In the genomic region with DNA sequence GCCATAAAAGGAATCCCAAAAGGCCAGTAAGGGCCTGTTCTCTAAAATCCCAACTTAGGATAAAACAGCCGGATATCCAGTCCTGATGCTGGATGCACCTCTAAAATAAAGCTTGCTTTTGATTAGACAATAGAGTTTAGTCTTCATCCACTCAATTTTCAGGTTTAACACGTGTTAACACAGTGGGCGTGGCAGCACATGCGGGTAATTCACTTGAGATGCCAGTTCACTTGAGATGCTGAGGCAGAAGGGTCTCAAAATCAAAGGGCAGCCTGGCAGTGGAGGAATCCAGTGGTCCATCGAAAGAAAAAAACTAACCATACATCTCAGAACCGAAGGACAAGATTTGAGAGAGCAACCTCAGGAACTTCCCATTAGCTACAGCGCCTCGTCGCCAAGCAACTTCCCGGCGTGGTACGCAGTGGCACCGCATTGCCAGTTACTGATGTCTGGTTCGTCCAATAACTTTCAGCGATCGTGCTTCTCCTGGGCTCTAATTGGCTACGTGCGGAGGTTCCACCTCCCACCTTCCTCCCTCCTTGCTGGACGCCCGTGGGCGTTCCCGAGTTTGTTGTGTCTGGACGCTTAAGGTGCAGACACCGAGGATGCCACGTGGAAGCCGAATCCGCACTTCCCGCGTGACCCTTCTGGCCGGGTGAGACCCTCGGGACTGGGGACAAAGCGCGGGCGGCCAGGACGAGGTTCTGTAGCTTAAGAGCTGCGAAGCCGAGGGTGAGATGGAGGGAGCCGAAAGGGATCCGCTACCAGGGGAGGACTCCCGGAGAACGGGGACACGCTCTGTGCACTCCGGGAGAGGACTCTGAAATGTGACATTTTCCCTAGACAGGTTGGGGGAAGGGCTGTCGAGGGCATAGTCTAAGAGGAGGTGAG, we compare ENCODE assay signal across 8 mouse cellular contexts. TPM values are rescaled to one million over a fixed set of nuclear protein-coding genes. Genes with fewer than 3 reads are reported as not detected.
DNase-seq lines count a peak whose midpoint lies in the region; ATAC-seq and TF ChIP-seq lines count a peak whose summit lies in the region.

A gene (plus strand): TSS at position 526 of the 891 bp plus-strand sequence.

- H3K36me3 ChIP-seq in hindbrain, postnatal 0 days (ENCODE audit: insufficient read depth, low read length) = no peaks in the 10 kb centered on the region

- intact Hi-C loops in gastrocnemius, adult 2 months (cut with DNase I) = loop anchor here (5.0 kb wide), 1 partner anchor 42 kb away; no protein-coding TSS in a partner anchor
- intact Hi-C loops in left cerebral cortex, adult 2 months (cut with DNase I) = no loop called here

- DNase-seq in ZHBTc4 (ENCODE audit: low read depth, low spot score) = peak; percentile 98
- DNase-seq in gastrocnemius, adult 2 months = peak; percentile 89
- DNase-seq in hindbrain, postnatal 0 days (ENCODE audit: low spot score) = peak; percentile 96
- peak; percentile 82 to 89 for DNase-seq in left cerebral cortex, adult 2 months (ENCODE audit: extremely low spot score in 1 of 2, low spot score in 2 of 2)
- peak; percentile 91 to 93 for DNase-seq in right cerebral cortex, adult 2 months (ENCODE audit: low spot score in 2 of 2)
- DNase-seq in urinary bladder, postnatal 14 days (ENCODE audit: low spot score) = peak; percentile 87

- H3K4me3 ChIP-seq in gastrocnemius, adult 2 months = peak within 1 kb of the TSS; percentile 87
- peak within 1 kb of the TSS; percentile 72 for H3K4me3 ChIP-seq in hindbrain, postnatal 0 days (ENCODE audit: low read length)
- H3K4me3 ChIP-seq in left cerebral cortex, adult 2 months = peak within 1 kb of the TSS; percentile 77

- peak; percentile 100 for ATAC-seq in common myeloid progenitor, adult 5-6 weeks (replicated peaks; ENCODE audit: low read depth, poor library complexity, severe bottlenecking)
- ATAC-seq in hindbrain, postnatal 0 days = peak; percentile 99
- ATAC-seq in megakaryocyte, adult 5-6 weeks (ENCODE audit: poor library complexity, severe bottlenecking) = peak; percentile 100

- H3K4me1 ChIP-seq in hindbrain, postnatal 0 days (ENCODE audit: insufficient read depth, low read length) = peaks cover 3% of the 10 kb centered on the region; the same call in 1 of the 2 replicates

- peak within 1 kb of the TSS; percentile 89 for H3K4me2 ChIP-seq in hindbrain, postnatal 0 days (ENCODE audit: low read depth, low read length)

- TF ChIP-seq CTCF in gastrocnemius, adult 2 months (IDR thresholded peaks at IDR 0.05) = no peak
- TF ChIP-seq CTCF in hindbrain, postnatal 0 days (IDR thresholded peaks at IDR 0.05; ENCODE audit: low read depth) = no peak
- TF ChIP-seq CTCF in left cerebral cortex, adult 2 months (IDR thresholded peaks at IDR 0.05) = no peak

- peak within 1 kb of the TSS; percentile 64 for H3K27ac ChIP-seq in gastrocnemius, adult 2 months
- H3K27ac ChIP-seq in hindbrain, postnatal 0 days = no peak within 1 kb of the TSS
- no peak within 1 kb of the TSS for H3K27ac ChIP-seq in left cerebral cortex, adult 2 months

- H3K9me3 ChIP-seq in hindbrain, postnatal 0 days (ENCODE audit: low read length) = no peaks in the 10 kb centered on the region

- no peaks in the 10 kb centered on the region for H3K27me3 ChIP-seq in hindbrain, postnatal 0 days (ENCODE audit: insufficient read depth, low read length)

- H3K9ac ChIP-seq in hindbrain, postnatal 0 days (replicated peaks; ENCODE audit: low read length) = peak within 1 kb of the TSS; percentile 52

- WGBS in hindbrain, postnatal 0 days = 2% methylated on average over 44 of the region's 44 CpGs

RNA-seq across cellular contexts. Expression of the gene that starts here (rescaled TPM):
- 3.7 and 8.4 TPM in 2 replicates for total RNA-seq in common myeloid progenitor, adult 5-6 weeks (2017)
- under 1 TPM; 0.20 to 0.45 TPM for total RNA-seq in gastrocnemius, adult 2 months (2021)
- 9.6 and 10.4 TPM in 2 replicates for total RNA-seq in hindbrain, postnatal 0 days (2014; rRNA removed)
- 7.4 and 7.9 TPM in 2 replicates for polyA plus RNA-seq in hindbrain, postnatal 0 days (2015; fragmentation: Nextera tagmentation; extraction: Ambion mirVana)
- total RNA-seq in left cerebral cortex, adult 2 months (2021) = 1 to 10 TPM; 4.9 to 6.2 TPM
- 0.07 TPM in 1 of 2 replicates, not detected in the other for total RNA-seq in megakaryocyte, adult 5-6 weeks (2015)
- total RNA-seq in megakaryocyte, adult 5-6 weeks (2017) = not detected in 2 replicates

Comparison
In these comparisons a context has a peak if more than half of its experiments do, and no peak if none do; other contexts are left out.
1. Peak in DNase-seq, H3K4me3 ChIP-seq and H3K27ac ChIP-seq in gastrocnemius, adult 2 months; RNA of the gene not detected or under 1 TPM.
2. Peak in ATAC-seq in megakaryocyte, adult 5-6 weeks; RNA of the gene not detected or under 1 TPM.